In the genomic region with DNA sequence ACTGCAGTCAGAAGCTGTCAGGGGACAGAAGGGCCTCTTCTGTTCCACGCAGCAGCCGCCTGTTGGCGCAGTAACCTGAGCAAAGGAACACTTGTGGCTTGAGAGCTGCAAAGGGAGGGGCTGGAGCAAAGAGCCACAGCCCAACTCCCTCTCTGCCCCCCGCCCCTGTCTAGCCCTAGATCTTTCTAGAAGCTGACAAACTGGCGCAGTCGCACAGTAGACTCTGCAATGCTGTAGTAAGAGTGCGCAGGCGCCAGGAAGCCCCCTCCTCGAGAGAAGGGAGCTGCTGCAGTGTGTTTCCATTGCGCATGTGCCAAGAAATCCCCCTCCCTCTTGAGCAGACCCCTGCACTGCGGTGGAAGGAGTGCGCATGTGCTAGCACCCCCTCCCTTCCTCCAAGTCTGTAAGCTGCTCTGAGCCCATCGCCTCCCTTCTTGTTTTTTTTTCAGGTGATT, we compare ENCODE assay signal across 8 mouse cellular contexts.
DNase-seq lines count a peak whose midpoint lies in the region; ATAC-seq lines count a peak whose summit lies in the region.

No protein-coding gene starts in this region.

- 0 out of 2 replicates have a peak, but pooled peaks cover 5% of the 10 kb centered on the region for H3K4me1 ChIP-seq in kidney, embryonic 16.5 days (ENCODE audit: insufficient read depth, low read length)
- peaks cover 9% of the 10 kb centered on the region for H3K4me1 ChIP-seq in embryonic facial prominence, embryonic 14.5 days (ENCODE audit: control insufficient read depth, insufficient read depth, low read length)
- H3K4me1 ChIP-seq in limb, embryonic 11.5 days (ENCODE audit: control insufficient read depth, insufficient read depth, low read length): no peaks in the 10 kb centered on the region
- H3K4me1 ChIP-seq in neural tube, embryonic 15.5 days: peaks cover 5% of the 10 kb centered on the region; the same call in 1 of the 2 replicates

- 23% methylated on average over 13 of the region's 13 CpGs for WGBS in kidney, embryonic 16.5 days
- 23% methylated on average over 13 of the region's 13 CpGs for WGBS in embryonic facial prominence, embryonic 14.5 days
- 13% methylated on average over 13 of the region's 13 CpGs for WGBS in limb, embryonic 11.5 days
- 20% methylated on average over 13 of the region's 13 CpGs for WGBS in neural tube, embryonic 15.5 days

- peak; percentile 95 for ATAC-seq in kidney, embryonic 16.5 days (ENCODE audit: low FRiP score, low TSS enrichment)
- ATAC-seq in embryonic facial prominence, embryonic 14.5 days (ENCODE audit: low read depth): peak; percentile 93
- peak; percentile 91 for ATAC-seq in limb, embryonic 11.5 days (ENCODE audit: insufficient number of reproducible peaks, low FRiP score, low TSS enrichment, low read depth)
- peak; percentile 92 for ATAC-seq in neural tube, embryonic 15.5 days (ENCODE audit: low FRiP score)
- no peak for ATAC-seq in inflammation-experienced regulatory T-cells, adult 6 months

- H3K9ac ChIP-seq in kidney, embryonic 16.5 days (replicated peaks; ENCODE audit: low read length): no peak overlapping the region
- H3K9ac ChIP-seq in embryonic facial prominence, embryonic 14.5 days (ENCODE audit: low read depth, low read length): 0 out of 2 replicates have a peak overlapping the region, but pooled peaks have one; percentile 28
- no peak overlapping the region for H3K9ac ChIP-seq in limb, embryonic 11.5 days (ENCODE audit: low read length)
- 0 out of 2 replicates have a peak overlapping the region, but pooled peaks have one; percentile 14 for H3K9ac ChIP-seq in neural tube, embryonic 15.5 days (replicated peaks)

- no peaks in the 10 kb centered on the region for H3K27me3 ChIP-seq in kidney, embryonic 16.5 days (ENCODE audit: insufficient read depth, low read length)
- no peaks in the 10 kb centered on the region for H3K27me3 ChIP-seq in embryonic facial prominence, embryonic 14.5 days (replicated peaks; ENCODE audit: control insufficient read depth, insufficient read depth, low read length)
- H3K27me3 ChIP-seq in limb, embryonic 11.5 days (ENCODE audit: control insufficient read depth, insufficient read depth, low read length): no peaks in the 10 kb centered on the region
- H3K27me3 ChIP-seq in neural tube, embryonic 15.5 days (replicated peaks): no peaks in the 10 kb centered on the region

- no peak overlapping the region for H3K27ac ChIP-seq in kidney, embryonic 16.5 days (ENCODE audit: low read length)
- peak overlapping the region; percentile 77 for H3K27ac ChIP-seq in embryonic facial prominence, embryonic 14.5 days (replicated peaks; ENCODE audit: low read depth, low read length)
- peak overlapping the region; percentile 47; the same call in 1 of the 2 replicates for H3K27ac ChIP-seq in limb, embryonic 11.5 days (replicated peaks; ENCODE audit: low read depth, low read length)
- peak overlapping the region; percentile 62 for H3K27ac ChIP-seq in neural tube, embryonic 15.5 days (replicated peaks)

- no peaks in the 10 kb centered on the region for H3K36me3 ChIP-seq in kidney, embryonic 16.5 days (ENCODE audit: insufficient read depth, low read length)
- no peaks in the 10 kb centered on the region for H3K36me3 ChIP-seq in embryonic facial prominence, embryonic 14.5 days (ENCODE audit: control insufficient read depth, insufficient read depth, low read length)
- no peaks in the 10 kb centered on the region for H3K36me3 ChIP-seq in limb, embryonic 11.5 days (ENCODE audit: control insufficient read depth, insufficient read depth, low read length)
- no peaks in the 10 kb centered on the region for H3K36me3 ChIP-seq in neural tube, embryonic 15.5 days

- H3K9me3 ChIP-seq in kidney, embryonic 16.5 days (ENCODE audit: low read length): 0 out of 2 replicates have a peak, but pooled peaks cover 2% of the 10 kb centered on the region
- no peaks in the 10 kb centered on the region for H3K9me3 ChIP-seq in embryonic facial prominence, embryonic 14.5 days (ENCODE audit: control insufficient read depth, low read length)
- H3K9me3 ChIP-seq in limb, embryonic 11.5 days (ENCODE audit: control insufficient read depth, low read length): no peaks in the 10 kb centered on the region
- 0 out of 2 replicates have a peak, but pooled peaks cover 3% of the 10 kb centered on the region for H3K9me3 ChIP-seq in neural tube, embryonic 15.5 days (replicated peaks)

- DNase-seq in kidney, postnatal 14 days: no peak
- DNase-seq in adrenal gland, postnatal 14 days: peak; percentile 48
- DNase-seq in embryonic facial prominence, embryonic 14.5 days (ENCODE audit: low spot score): peak; percentile 94
- DNase-seq in limb, embryonic 11.5 days (ENCODE audit: low spot score): peak; percentile 80
- DNase-seq in urinary bladder, adult 18-20 months (ENCODE audit: low spot score in 2 of 2): no peak

- H3K4me2 ChIP-seq in kidney, embryonic 16.5 days (replicated peaks; ENCODE audit: low read depth, low read length): peak overlapping the region; percentile 38
- H3K4me2 ChIP-seq in embryonic facial prominence, embryonic 14.5 days (ENCODE audit: low read depth, low read length): peak overlapping the region; percentile 49
- H3K4me2 ChIP-seq in limb, embryonic 11.5 days (ENCODE audit: low read depth, severe bottlenecking): peak overlapping the region; percentile 1; the same call in 1 of the 2 replicates
- H3K4me2 ChIP-seq in neural tube, embryonic 15.5 days: peak overlapping the region; percentile 41

- peak overlapping the region; percentile 3; the same call in 1 of the 2 replicates for H3K4me3 ChIP-seq in kidney, embryonic 16.5 days (ENCODE audit: low read length)
- H3K4me3 ChIP-seq in embryonic facial prominence, embryonic 14.5 days (ENCODE audit: low read depth, low read length): peak overlapping the region; percentile 15
- no peak overlapping the region for H3K4me3 ChIP-seq in limb, embryonic 11.5 days (ENCODE audit: low read depth, low read length)
- H3K4me3 ChIP-seq in neural tube, embryonic 15.5 days (replicated peaks): peak overlapping the region; percentile 16; the same call in 1 of the 2 replicates

Comparison
In these comparisons a context has a peak if more than half of its experiments do, and no peak if none do; other contexts are left out.
1. H3K9ac ChIP-seq: peak in embryonic facial prominence, embryonic 14.5 days (single experiment) and neural tube, embryonic 15.5 days (single experiment); none in kidney, embryonic 16.5 days (single experiment) and limb, embryonic 11.5 days (single experiment).
2. DNase-seq: peak in adrenal gland, postnatal 14 days (single experiment), embryonic facial prominence, embryonic 14.5 days (single experiment) and limb, embryonic 11.5 days (single experiment); none in kidney, postnatal 14 days (single experiment) and urinary bladder, adult 18-20 months (0 of 2).
3. Peak in every context shown above with its lines, with median percentiles within 50 percentile points of each other: H3K4me2 ChIP-seq.